Mouse (Mus musculus) cerebellum, adult 9-10 months (tissue): ENCODE data around the gene Asb15.
A peak's percentile ranks its signal among the peaks of the same experiment; 100 is the strongest.

ENCODE experiments used
- DNase-seq: peaks from one replicate; pipeline ENCODE4 v3.0.0; 2022

Asb15 gene

DNA sequence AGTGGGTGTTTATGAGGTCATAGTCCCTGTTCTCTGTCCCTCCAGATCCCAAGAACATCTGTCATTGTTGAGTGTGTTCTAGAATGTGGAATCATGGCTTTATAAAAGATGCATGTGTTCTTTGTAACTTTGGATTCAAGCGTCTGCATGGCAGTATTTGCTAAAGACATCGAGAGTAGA, at the start of gene Asb15:
Gene Asb15, plus strand, starts transcription at position 81 of the 180 bp plus-strand sequence.
- DNase-seq, result no peak

DNA sequence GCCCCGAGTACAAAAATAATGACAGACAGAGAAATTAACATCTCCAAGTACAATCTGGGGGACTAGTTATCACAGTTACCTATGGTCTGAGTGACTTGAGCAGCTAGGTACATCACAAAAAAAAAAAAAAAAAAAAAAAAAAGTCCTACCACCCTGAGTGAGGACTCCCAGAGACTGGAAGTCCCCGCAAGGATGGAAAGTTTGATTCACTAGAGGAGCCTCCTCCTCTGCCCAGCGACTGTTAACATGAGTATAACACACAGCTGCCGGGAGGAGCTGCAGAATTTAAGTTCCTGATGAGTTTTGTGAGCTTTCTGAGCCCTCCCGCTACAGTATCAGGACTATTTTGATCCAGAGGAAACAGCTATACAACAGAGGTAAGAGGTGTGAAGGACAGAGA, 41.4 kb upstream of the Asb15 start:
- no peak for DNase-seq

DNA sequence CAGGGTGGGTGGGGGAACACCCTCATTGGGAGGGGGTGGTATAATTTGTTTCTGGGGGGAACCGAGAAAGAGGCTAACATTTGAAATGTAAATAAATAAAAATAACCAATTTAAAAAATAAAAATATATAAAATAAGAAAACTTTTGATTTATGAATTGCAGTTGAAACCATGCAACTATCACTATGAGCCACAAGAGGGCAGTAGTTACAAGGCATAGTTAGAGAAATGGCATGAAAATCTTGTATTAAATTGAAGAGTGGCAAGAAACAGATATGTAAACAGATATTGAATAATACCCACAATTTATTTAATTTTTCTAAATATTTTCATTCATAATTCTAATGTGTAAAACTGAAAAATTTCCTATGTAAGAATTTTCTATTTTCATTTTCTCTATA, 37.6 kb upstream of the Asb15 start:
- DNase-seq, result peak; percentile 37

DNA sequence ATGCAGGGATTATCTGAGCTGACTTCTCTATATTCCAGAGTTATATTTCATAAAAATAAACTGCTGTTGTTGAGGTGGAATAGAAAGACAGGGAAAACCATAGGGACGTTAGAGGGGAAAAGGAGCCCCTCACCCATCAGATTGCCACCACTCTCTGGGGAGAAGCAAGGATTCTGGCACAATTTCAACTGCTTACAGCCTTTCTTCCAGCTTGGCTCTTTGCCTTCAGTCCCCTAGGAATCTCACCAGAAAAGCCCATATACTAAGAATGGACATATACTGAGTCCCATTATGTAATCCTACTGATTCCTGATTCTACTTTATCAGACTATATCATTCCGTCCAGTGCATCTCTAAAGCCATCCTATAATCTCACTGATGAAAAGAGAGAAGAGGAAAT, 23.8 kb upstream of the Asb15 start:
- no peak for DNase-seq

- DNase-seq, result peak; percentile 43
These were observed 13.2 kb upstream of the Asb15 start, which contains the start of gene Iqub for GRCm38 (mm10) chr6:24514552-24515284. Iqub (minus strand) TSS chr6:24515067.

- DNase-seq, result peak; percentile 57
These were observed 11.7 kb upstream of the Asb15 start for GRCm38 (mm10) chr6:24516197-24516596.

- no peak for DNase-seq
These were observed 2.2 kb upstream of the Asb15 start for GRCm38 (mm10) chr6:24525705-24526104.

- DNase-seq, result peak; percentile 95
These were observed 535 bp upstream of the Asb15 start, which contains the start of gene Ndufa5 for GRCm38 (mm10) chr6:24527155-24528063. Ndufa5 (minus strand) TSS chr6:24528013.

DNA sequence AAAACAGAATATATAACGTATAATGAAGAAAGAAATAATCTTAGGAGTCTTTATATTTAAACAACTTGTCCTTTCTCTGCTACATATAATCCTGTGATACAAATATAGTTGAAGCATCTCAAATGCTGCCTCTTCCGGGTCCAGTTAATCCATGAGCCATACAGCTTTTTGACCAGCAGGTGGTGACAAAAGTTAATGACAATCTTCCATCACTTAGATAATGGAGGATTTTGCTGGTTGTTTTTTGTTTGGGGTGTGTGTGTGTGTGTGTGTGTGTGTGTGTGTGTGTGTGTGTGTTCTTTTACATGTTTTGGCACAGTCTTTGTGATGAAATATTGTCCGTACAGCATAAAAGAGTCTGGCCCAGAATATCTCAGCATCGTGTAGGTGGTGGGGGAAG, 2.2 kb downstream of the Asb15 start:
- DNase-seq, result peak; percentile 84

GRCm38 (mm10) chr6:24530711-24531420, 2.9 kb downstream of the Asb15 start:
- DNase-seq, result peak; percentile 43

- no peak for DNase-seq
These were observed 4.9 kb downstream of the Asb15 start for GRCm38 (mm10) chr6:24532804-24533203.

- DNase-seq, result no peak
These were observed 10.5 kb downstream of the Asb15 start for GRCm38 (mm10) chr6:24538435-24538834.

DNA sequence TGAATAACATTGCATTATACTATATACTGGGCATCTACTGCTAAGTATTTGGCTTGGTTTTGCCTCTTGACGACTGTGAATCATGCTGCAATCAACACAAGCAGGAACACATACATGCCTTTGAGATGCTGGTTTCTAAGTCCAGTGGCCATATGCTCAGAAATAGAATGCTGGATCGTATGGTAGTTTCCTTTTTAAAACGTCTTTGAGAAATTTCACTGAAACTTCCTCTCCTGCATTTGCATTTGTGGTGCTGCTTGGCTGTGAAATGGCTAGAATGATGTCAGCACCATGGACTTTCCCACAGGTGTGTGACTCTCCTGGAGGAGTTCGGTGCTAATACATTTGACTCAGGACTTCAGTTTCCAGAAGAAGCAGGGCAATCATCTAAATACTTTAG, 12.2 kb downstream of the Asb15 start:
- no peak for DNase-seq

GRCm38 (mm10) chr6:24542393-24542792, 14.4 kb downstream of the Asb15 start:
- DNase-seq, result peak; percentile 31

DNA sequence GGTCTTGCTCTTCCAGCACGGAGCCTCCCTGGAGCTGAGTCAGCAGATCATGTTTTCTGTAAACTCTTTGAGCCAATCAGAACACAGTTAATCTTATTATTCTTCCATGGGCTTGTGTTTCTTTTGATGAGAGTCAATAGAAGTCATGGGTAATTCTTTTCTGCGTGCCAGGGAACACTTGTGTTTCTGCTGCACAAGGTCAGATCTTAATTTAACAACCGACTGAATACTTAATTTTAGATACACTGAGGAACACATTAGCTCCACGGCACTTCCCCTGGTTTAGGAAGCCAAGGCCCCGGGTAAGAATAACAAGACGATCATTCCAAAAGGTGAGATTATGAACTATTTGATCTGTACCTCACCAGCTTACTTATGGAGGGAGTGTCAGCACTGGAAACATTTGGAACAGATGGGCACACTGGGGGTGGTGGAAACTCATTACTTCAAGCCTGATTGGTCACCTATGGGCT, 15.2 kb downstream of the Asb15 start:
- peak; percentile 64 for DNase-seq

DNA sequence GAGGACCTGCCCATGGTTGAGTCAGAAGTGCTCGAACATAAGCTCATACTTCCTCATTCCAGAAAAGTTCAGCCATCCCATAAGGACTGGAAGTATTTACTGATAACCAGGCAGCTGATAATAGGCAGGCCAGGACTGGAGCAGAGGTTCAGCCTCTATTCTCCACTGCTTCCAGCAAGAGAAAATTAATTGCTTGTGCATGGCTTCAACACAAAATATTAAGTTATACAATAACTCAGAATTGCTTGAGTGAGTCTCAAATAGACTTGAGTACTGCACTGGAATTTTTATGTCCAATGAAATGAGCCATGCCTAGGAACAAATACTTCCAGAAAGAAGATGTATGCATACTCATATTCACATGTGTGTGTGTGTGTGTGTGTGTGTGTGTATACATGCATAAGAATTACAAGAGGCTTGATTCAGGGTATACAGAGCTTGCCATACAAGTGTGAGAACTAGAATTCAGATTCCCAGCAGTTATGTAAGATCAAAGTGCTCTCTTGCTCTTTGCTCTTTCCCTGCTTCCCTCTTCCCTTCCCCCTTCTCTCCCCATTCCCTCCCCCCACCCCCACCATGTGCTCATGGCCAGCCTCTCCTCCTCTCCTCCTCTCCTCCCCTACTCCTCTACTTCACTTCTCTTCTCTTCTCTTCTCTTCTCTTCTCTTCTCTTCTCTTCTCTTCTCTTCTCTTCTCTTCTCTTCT, 18.9 kb downstream of the Asb15 start:
- no peak for DNase-seq

- DNase-seq, result no peak
These were observed 21.9 kb downstream of the Asb15 start for GRCm38 (mm10) chr6:24549801-24550200.

- DNase-seq, result no peak
These were observed 24.1 kb downstream of the Asb15 start for GRCm38 (mm10) chr6:24552046-24552445.

DNA sequence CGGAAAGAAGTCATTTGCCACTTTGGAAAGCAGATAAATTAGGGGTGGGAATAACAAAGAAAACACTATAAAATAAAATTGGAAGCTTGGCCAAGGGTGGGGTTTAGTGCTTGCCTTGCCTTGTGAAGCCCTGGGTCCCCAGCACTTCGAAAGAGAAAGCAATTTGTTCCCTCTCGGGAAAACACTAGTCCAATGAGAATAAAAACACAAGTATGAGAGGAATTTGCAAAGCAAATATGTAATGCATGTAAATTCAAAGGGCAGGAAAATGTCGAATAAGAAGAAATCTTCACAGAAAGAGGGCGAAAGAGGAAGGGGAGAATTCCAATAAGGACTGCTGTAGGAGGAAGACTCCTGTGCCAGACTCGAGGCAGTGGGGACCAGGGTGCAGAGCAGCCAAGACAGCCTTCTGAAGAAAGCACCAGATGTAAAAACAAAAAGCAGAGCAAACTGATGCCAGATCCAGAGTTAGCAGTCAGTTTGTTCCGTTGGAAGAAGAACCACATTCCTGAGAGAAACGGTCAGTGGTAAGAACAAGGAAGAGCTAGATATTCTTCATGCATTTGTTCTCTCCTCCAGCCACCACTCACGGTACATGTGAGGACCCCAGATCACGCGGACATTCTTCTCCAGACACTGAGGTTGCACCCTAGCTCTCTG, 26.6 kb downstream of the Asb15 start:
- DNase-seq, result no peak

DNA sequence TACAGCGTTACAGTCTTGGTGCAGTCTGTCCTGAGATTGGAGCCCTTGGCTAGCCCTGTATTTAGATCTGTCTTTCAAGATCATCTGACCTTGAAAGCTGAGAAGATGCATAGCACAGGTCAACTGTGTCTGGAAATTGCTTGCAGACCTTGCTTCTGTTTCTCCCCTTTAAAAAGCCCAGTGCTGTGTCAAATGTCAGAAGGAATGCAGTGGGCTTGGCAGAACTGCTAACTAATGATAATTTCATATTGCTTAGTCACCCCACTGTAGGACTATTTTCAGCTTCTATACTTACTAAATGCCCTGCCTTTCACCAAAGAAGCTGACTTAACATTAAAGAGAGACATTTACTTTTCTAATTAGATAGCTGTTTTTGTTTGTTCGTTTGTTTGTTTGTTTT, 27.5 kb downstream of the Asb15 start:
- no peak for DNase-seq

DNA sequence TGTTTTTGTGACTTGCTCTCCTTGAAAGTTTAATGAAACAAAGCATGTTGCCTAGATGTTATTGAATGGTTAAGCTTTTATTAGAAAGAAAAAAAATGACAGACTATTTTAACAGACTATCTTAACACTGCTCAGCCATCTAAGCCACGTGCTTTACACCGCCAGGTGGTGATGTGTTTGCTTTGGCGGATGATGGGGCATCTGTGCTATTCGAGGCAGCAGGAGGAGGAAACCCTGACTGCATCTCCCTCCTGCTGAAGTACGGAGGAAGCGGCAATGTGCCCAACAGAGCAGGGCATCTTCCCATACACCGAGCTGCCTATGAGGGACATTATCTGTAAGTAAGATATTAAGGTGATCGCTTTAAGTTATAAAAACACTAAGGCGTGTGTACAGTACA, 36.1 kb downstream of the Asb15 start:
- DNase-seq, result peak; percentile 42

GRCm38 (mm10) chr6:24564886-24565285, 36.9 kb downstream of the Asb15 start:
- DNase-seq, result no peak
